Mouse (Mus musculus) macrophage (primary cell): ENCODE data around the gene Afap1. TPM values are rescaled to one million over a fixed set of nuclear protein-coding genes. Genes with fewer than 3 reads are reported as not detected.

Source experiments
- H3K27ac ChIP-seq: fragments of 350-480 bp; formaldehyde crosslinking; 2 replicates; pipeline ENCODE4 v1.9.0; 2021
- H3K36me3 ChIP-seq: fragments of 350-480 bp; formaldehyde crosslinking; 2 replicates; pipeline ENCODE4 v1.9.0; 2021; ENCODE audit errors: inconsistent target
- H3K4me3 ChIP-seq: fragments of 350-480 bp; formaldehyde crosslinking; 2 replicates; pipeline ENCODE4 v1.9.0; 2021; ENCODE audit errors: inconsistent target
- H3K79me2 ChIP-seq: fragments of 350-480 bp; formaldehyde crosslinking; 2 replicates; pipeline ENCODE4 v1.9.0; 2021; ENCODE audit errors: inconsistent target
- WGBS: methylation state at CpG from one replicate; pipeline ENCODE4 v1.1.7; 2026; ENCODE audit warnings: inconsistent platforms; ENCODE audit not compliant: missing documents; 5-methylcytosine and 5-hydroxymethylcytosine counted together
- polyA plus RNA-seq: library from polyadenylated mRNA; stranded (reverse); fragments of 250-400 nt; gene quantifications from 3 replicates; pipeline ENCODE4 v1.2.4, GENCODE M21; 2018; ENCODE audit warnings: inconsistent platforms

Afap1 gene
- polyA plus RNA-seq, 1 experiment from 2014 or later: 0.86 TPM

GRCm38 (mm10) chr5:35889641-35890040 lies 3.5 kb upstream of the Afap1 start:
- WGBS: 90% methylated on average over 2 of the region's 2 CpGs
- Histone ChIP-seq H3K4me3 (no peak overlapping the region), H3K36me3 (no peaks in the 10 kb centered on the region), H3K79me2 (no peaks in the 10 kb centered on the region), H3K27ac (no peak overlapping the region)

GRCm38 (mm10) chr5:35890985-35891730 lies 2.0 kb upstream of the Afap1 start:
- no peak overlapping the region for H3K4me3 ChIP-seq
- WGBS: 85% methylated on average over 13 of the region's 13 CpGs
- H3K79me2 ChIP-seq: no peaks in the 10 kb centered on the region

GRCm38 (mm10) chr5:35892363-35892762 lies 756 bp upstream of the Afap1 start:
- no peak overlapping the region for H3K4me3 ChIP-seq
- no peak overlapping the region for H3K27ac ChIP-seq
- 78% methylated on average over 3 of the region's 3 CpGs for WGBS
- no peaks in the 10 kb centered on the region for H3K36me3 ChIP-seq
- no peaks in the 10 kb centered on the region for H3K79me2 ChIP-seq

More at GRCm38 (mm10) chr5:35890985-35891730, 2.0 kb upstream of the Afap1 start:
- Histone ChIP-seq H3K27ac (no peak overlapping the region), H3K36me3 (no peaks in the 10 kb centered on the region)

GRCm38 (mm10) chr5:35893805-35894260 lies 714 bp downstream of the Afap1 start:
- Histone ChIP-seq H3K79me2 (no peaks in the 10 kb centered on the region), H3K4me3 (peak overlapping the region; percentile 27), H3K27ac (no peak overlapping the region), H3K36me3 (no peaks in the 10 kb centered on the region)
- 4% methylated on average over 21 of the region's 21 CpGs for WGBS

GRCm38 (mm10) chr5:35894295-35895047 lies 1.4 kb downstream of the Afap1 start:
- Histone ChIP-seq H3K36me3 (no peaks in the 10 kb centered on the region), H3K4me3 (no peak overlapping the region), H3K79me2 (no peaks in the 10 kb centered on the region), H3K27ac (no peak overlapping the region)
- WGBS: 67% methylated on average over 30 of the region's 30 CpGs

- H3K27ac ChIP-seq: no peak overlapping the region
- no peaks in the 10 kb centered on the region for H3K79me2 ChIP-seq
- WGBS: 85% methylated on average over 4 of the region's 4 CpGs
- no peaks in the 10 kb centered on the region for H3K36me3 ChIP-seq
- H3K4me3 ChIP-seq: no peak overlapping the region
Observed at GRCm38 (mm10) chr5:35895926-35896325, 2.8 kb downstream of the Afap1 start.

- 100% methylated on average over 4 of the region's 4 CpGs for WGBS
- no peaks in the 10 kb centered on the region for H3K79me2 ChIP-seq
- no peak overlapping the region for H3K27ac ChIP-seq
- no peaks in the 10 kb centered on the region for H3K36me3 ChIP-seq
- no peak overlapping the region for H3K4me3 ChIP-seq
Observed at GRCm38 (mm10) chr5:35896556-35896955, 3.4 kb downstream of the Afap1 start.

GRCm38 (mm10) chr5:35897147-35897546 lies 4.0 kb downstream of the Afap1 start:
- WGBS: 78% methylated on average over 4 of the region's 4 CpGs
- no peaks in the 10 kb centered on the region for H3K79me2 ChIP-seq
- H3K4me3 ChIP-seq: no peak overlapping the region

GRCm38 (mm10) chr5:35898114-35898513 lies 5.0 kb downstream of the Afap1 start:
- WGBS: 71% methylated on average over 4 of the region's 4 CpGs
- Histone ChIP-seq H3K4me3 (no peak overlapping the region), H3K36me3 (no peaks in the 10 kb centered on the region), H3K27ac (no peak overlapping the region), H3K79me2 (no peaks in the 10 kb centered on the region)

More at GRCm38 (mm10) chr5:35897147-35897546, 4.0 kb downstream of the Afap1 start:
- H3K27ac ChIP-seq: no peak overlapping the region
- no peaks in the 10 kb centered on the region for H3K36me3 ChIP-seq

- H3K4me3 ChIP-seq: no peak overlapping the region
- 60% methylated on average over 1 of the region's 3 CpGs for WGBS
Observed at GRCm38 (mm10) chr5:35898994-35899393, 5.9 kb downstream of the Afap1 start.

GRCm38 (mm10) chr5:35900401-35901225 lies 7.5 kb downstream of the Afap1 start:
- Histone ChIP-seq H3K79me2 (no peaks in the 10 kb centered on the region), H3K36me3 (no peaks in the 10 kb centered on the region), H3K27ac (no peak overlapping the region), H3K4me3 (no peak overlapping the region)
- 72% methylated on average over 9 of the region's 10 CpGs for WGBS

More at GRCm38 (mm10) chr5:35898994-35899393, 5.9 kb downstream of the Afap1 start:
- no peaks in the 10 kb centered on the region for H3K36me3 ChIP-seq
- H3K79me2 ChIP-seq: no peaks in the 10 kb centered on the region
- no peak overlapping the region for H3K27ac ChIP-seq

GRCm38 (mm10) chr5:35901226-35901809 lies 8.2 kb downstream of the Afap1 start:
- 41% methylated on average over 12 of the region's 12 CpGs for WGBS
- Histone ChIP-seq H3K27ac (no peak overlapping the region), H3K36me3 (no peaks in the 10 kb centered on the region), H3K79me2 (no peaks in the 10 kb centered on the region), H3K4me3 (no peak overlapping the region)

GRCm38 (mm10) chr5:35903456-35903855 lies 10.3 kb downstream of the Afap1 start:
- H3K27ac ChIP-seq: no peak overlapping the region
- H3K4me3 ChIP-seq: no peak overlapping the region
- WGBS: 89% methylated on average over 8 of the region's 8 CpGs
- H3K36me3 ChIP-seq: no peaks in the 10 kb centered on the region
- H3K79me2 ChIP-seq: no peaks in the 10 kb centered on the region

- Histone ChIP-seq H3K36me3 (no peaks in the 10 kb centered on the region), H3K27ac (no peak overlapping the region), H3K79me2 (no peaks in the 10 kb centered on the region), H3K4me3 (no peak overlapping the region)
- 50% methylated on average over 8 of the region's 8 CpGs for WGBS
Observed at GRCm38 (mm10) chr5:35905283-35905682, 12.2 kb downstream of the Afap1 start.
